Mouse (Mus musculus): ENCODE measurements at regions not wholly inside any gene's neighbourhood (a gene's known extent, or its start where the extent isn't known, plus 50 kb on each side); places are given as distances from the start of the nearest gene placed in this dataset.

DNA sequence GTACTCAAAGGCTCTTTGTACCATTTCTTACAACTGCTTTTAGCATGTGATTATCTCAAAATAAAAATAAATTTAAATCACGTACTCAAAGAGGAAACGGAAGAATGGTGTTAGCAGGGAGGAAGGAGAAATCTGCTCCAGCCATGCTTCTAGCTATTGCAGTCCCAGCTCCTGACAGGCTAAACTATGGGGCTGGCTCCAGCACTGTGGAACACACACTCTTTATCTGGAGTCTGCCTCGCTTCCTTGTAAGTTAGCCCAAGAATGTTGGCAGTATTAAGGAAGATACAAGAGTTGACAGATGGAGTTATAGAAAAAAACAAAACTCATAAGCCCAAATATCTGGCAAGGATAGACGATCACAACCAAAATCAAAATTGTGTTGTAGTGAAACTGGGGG, 161.5 kb upstream of the AI593442 start:
- DNase-seq (ENCODE audit: low spot score in 2 of 2), result no peak

DNA sequence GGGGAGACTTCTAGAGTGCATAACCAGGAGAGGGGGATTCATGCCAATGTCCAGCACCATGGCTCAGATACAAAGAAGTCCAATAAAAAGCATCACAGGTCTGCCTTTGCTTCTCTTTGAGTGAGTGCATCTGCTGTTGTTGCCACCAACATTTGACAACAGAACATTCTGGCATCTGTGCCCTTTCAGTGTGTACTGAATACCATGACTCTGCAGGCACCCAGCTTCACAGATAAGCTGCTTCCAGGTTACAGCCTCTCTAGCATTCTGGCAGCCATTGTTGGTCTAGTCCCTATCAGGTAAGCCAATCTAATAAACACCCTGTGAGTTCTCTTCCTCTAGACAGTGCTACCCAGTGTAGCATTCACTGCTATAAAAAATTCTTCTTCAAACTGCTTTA, 160.4 kb upstream of the AI593442 start:
- no peak for DNase-seq (ENCODE audit: low spot score in 2 of 2)

DNA sequence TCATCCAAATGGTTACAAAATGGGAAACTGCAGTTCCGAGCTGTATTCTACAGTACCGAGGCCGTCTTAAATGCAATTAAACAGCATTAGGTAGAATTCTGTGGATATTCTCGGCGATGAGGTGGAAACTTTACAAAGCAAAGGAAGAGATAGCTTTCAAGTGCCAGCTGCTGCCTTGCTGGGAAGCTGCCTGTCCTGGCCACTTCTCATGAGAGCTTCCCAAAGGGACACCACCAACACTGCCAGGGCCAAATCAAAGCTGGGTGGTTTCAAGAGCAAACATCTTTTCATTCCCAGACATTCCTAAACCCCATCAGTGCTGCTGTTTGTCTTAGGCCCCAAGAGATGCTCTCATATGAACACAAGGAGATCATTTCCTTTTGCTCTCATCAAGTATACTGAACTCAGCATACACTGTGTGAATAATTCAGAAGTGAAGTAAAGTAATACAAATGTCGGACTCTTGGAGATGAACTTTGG, 156.6 kb upstream of the AI593442 start:
- no peak for DNase-seq (ENCODE audit: low spot score in 2 of 2)

DNA sequence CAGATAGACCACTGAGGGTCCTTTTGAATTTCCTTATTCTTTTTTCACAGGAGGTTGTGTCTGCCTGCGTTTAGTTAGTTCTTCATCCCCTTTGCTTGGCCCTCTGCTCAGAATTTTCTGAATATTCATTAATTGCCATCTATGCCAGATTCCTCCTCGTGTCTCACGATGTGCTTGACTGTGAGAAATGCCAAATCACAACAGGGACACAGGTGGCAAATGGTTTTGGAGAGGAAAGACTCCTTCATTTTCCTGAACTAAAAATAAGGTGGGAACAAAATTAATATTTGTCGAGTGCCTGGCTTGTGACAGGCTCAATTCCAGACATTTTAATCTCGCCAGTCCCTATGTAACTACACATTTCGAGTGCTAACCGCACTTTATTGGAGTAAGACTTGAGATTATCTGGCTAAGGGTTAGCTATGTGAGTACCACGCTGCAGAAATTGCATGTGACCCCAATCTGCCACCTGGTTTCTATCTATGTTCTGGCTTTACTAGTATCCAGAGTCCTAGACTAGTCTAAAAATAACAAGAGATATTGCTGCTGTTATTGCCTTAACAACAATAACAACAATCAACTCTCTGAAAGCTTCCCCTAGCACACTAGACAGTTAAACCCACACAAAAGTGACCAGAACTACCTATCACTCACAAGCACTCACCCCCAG, 156.0 kb upstream of the AI593442 start:
- DNase-seq (ENCODE audit: low spot score in 2 of 2), result no peak

DNA sequence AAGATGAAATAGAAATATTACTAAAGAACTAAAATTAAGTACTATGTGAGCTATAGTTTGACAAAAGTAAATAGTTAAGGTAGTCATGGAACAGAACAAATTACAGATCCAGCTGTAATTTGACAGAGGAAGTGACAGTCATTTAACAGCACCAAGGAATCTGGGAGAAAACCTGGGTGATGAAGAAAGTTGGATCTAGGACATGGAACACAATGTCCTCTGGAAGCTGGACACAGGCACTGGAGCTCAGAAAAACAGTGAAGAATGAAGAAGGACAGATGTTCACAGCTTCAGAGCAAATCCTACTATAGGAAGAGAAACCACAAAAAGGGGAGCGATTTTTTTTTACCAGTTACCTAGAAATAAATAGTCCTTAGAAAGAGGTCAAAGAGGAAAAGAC, 147.2 kb upstream of the AI593442 start:
- no peak for DNase-seq (ENCODE audit: low spot score in 2 of 2)

DNA sequence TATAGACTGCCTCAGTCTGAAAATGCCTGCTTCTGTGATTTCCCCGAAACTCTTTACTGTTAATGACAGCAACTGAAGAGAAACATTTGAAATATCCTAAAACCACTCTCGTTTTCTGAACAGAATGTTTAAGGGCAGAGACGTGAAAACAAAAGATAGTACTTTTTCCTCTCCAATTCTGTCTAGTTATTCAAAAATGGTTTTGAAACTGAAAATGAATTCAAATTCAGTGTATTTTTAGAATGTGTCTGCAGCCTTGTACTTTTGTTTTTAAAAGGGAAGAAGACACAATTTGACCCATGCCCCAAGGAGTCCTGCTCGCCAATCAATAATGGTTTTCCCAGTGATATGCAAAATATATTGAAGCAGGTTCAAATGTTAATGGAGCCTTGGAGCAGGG, 136.7 kb upstream of the AI593442 start:
- no peak for DNase-seq (ENCODE audit: low spot score in 2 of 2)

DNA sequence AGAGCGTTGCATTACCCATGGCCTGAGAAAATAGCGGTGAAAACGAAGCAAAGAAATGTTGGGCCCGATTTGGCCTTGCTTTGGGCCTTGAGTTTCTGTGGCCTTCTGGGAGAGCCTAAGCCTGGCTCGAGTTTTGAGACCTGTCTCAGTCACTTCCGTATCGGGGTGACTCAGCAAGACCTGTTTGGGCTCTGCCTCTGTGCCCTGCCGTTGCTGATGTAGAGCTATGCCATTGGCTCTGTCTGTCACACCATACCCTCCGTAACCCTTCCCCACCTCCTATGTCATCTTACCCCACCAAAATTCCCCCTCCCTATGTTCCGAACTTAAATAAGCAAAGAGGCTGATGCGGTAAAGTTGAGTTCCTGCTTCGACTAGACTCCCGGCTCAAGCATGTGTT, 123.4 kb upstream of the AI593442 start:
- no peak for DNase-seq (ENCODE audit: low spot score in 2 of 2)

DNA sequence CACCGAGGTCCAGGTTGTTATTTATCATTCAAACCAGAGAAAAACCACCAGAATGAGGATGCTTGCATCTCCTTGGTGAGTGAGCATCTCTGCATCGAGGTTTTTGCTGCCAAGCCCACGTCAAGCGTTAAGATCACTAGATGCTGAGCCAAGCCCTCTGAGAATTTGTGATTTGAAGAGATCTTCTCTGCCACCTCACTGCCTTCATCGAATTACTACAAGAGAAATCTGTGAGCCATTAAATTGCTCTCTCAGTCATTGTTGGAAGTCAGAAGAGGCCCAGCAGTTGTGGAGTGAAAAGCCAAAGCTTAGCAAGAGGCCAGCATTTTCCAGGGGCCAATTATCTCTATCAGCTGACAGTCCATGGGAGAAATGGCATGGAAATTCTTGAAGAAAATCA, 122.2 kb upstream of the AI593442 start:
- DNase-seq (ENCODE audit: low spot score in 2 of 2), result no peak

DNA sequence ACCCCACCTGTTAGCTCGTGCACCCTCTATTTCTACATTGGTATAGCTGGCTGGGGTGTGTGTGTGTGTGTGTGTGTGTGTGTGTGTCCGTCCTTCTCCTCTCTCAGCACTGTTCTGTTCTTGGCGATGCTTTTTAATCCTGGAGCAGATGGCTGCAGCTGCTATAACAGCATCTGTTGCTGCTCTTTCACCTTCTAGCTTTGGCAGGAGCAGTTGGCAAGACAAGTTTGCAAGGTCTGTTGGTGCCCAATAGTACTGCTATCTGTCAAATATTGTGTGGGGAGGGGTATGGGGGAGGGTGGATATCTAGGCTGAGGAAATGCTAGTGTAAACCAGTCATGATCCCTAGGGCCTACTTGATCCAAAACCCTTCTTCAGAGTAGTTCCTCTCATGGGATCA, 120.9 kb upstream of the AI593442 start:
- no peak for DNase-seq (ENCODE audit: low spot score in 2 of 2)

DNA sequence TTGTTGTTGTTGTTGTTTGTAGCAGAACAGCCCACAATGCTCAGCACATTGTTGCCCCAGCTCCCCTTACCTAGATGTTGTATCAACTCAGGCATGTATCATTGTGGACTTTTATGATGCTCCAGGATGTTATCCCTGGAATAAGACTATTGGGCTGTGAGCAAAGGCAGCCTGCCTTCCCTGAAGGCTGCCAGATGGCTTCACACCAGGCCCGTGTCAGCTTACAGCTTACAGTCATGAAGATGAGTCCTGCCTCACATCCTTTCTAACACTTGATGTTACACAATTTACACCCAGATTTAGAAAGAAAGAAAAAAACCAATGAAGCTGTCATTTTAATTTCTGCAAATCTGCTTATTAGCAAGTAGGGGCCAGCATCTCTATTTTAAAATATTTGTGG, 113.0 kb upstream of the AI593442 start:
- peak; percentile 33 to 42 for DNase-seq (ENCODE audit: low spot score in 2 of 2)

DNA sequence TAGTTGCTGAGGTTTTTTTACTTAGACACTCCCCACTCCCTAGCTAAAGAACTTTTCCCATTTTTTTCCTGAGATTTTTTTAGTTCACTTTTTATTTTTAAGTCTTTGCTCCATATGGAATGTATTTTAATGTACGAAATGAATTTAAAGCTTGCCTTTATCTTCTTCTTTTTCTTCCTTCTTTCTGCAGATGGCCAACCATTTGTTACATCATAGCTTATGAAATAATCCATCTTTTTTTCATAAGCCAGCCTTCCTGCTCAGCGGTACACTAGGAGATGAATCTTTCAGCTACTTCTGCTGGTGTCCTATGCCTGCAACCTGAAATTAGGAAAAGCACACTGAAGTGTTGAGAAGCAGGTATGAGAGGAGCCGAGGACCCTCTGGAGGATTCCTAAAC, 102.9 kb upstream of the AI593442 start:
- no peak for DNase-seq (ENCODE audit: low spot score in 2 of 2)

DNA sequence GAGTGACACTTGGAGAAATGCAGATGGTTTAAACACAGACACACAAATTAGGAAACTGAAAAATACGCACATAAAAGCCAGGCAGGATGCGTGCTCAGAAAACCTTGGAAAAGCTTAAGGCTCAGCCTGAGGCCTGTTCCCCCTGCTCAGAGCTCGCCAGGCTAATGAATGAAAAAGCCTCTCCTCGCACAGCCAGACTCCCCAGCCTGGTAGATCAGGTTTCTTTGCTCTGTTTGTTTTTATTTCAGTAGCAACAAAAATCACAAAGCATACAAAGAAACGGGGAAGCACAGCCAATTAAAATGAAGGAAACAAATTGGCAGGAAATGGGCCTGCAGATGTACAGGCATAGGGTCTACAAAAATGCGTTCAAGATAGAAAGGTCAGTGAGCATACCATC, 97.0 kb upstream of the AI593442 start:
- no peak for DNase-seq (ENCODE audit: low spot score in 2 of 2)

DNA sequence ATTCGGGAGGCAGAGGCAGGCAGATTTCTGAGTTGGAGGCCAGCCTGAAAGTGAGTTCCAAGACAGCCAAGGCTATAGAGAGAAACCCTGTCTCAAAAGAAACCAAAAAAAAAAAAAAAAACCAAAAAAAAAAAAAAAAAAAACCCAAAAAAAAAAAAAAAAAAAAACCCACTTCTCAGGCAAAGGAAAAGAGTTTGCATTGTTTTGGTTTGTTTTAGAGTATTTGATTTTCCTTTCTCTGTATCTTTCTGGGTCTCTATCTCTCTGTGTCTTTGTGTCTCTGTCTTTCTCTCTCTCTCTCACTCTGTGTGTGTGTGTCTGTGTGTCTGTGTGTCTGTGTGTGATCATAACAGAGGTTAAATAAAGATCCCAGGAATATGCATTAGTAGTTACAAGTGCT, 95.7 kb upstream of the AI593442 start:
- DNase-seq (ENCODE audit: low spot score in 2 of 2), result no peak

DNA sequence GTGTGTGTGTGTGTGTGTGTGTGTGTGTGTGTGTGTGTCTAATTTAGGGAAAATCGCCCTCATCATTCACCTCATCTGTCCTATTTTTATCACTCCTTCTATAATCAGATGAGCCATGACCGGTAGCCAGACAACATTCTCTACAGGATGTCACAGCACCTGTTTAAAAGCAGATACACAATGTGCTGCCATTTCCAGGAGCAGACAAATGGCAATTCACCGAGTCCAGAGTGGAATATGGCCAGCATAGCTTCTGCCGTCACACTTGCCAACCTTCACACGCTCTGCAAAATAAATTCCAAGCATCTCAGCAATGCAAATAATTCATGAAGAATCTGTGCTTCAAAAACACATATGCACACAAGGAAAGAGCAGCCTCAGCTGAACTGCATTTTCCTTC, 88.5 kb upstream of the AI593442 start:
- no peak for DNase-seq (ENCODE audit: low spot score in 2 of 2)

DNA sequence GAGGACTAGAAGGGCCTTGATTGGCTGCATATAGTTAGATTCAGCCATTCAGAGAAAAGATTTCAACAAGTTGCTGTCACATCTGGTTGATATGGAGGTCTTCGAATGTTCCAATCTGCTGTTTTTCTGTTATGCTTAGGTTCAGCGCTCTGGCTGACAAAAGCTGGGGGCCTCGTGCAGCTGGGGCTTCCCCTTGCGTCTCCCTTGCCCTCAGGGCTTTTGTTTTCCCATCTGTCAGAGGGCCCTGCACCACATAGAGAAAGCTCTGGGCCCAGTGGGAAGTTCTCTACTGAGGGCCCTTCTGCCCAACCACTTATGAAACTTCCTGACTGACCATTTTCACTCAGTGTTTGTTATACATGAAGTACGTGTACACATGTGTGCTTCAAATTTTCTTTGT, 86.2 kb upstream of the AI593442 start:
- DNase-seq (ENCODE audit: low spot score in 2 of 2), result no peak

DNA sequence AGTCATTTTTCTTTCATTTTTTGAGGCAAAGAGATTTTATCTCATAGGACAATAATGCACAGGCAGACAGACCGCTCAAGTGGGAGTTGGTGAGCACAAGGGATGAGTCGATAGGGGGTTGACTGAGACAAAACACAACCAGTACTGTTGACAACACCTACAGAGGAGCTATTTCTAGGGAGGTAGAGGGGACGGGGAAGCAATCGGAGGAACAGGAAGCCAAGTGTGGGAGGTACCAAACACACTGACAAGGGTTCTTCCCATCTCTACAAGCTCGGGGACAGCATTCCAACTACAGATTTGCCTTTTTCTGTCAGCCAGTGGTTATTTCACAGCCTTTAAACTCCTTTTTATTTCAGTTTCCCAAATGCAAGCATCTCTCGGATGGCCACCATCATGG, 83.3 kb upstream of the AI593442 start:
- peak; percentile 63 to 68 for DNase-seq (ENCODE audit: low spot score in 2 of 2)

DNA sequence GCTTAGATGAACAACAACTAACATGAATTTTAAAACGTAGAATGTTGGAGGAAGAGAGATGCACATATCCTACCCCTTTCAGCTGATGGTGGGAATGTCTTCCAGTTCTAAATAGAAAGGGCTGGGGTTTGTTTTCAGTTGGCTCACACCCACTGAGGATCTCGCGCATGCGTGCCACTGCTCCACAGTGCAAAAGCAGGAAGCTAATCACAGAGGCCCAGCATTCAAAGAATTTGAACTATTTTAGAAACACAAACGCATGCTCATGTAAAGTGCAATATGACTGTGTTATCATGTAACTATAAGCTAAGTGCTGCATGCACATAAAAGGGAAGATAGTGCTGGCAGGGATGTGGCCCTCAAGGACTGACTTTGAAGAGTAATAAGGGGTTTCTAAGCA, 81.7 kb upstream of the AI593442 start:
- DNase-seq (ENCODE audit: low spot score in 2 of 2), result no peak

DNA sequence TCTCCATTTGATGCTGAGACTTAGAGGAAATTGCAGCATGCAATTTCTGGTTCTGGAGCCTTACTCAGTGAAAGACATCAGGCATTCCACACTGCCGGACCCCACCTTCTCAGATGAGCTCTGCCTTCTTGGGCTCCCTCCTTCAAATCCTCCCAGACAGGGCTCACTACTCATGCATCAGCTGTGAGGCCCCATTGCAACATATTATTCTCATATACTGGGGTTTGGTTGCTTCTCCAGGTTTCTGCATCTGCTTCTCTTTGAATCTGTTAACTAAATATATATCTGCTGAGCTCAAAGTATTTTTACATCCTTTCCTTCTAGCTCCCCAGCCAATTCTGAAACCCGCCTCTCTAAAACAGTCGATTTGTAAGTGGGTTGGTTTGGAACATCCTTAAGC, 68.8 kb upstream of the AI593442 start:
- peak; percentile 34 to 48 for DNase-seq (ENCODE audit: low spot score in 2 of 2)

DNA sequence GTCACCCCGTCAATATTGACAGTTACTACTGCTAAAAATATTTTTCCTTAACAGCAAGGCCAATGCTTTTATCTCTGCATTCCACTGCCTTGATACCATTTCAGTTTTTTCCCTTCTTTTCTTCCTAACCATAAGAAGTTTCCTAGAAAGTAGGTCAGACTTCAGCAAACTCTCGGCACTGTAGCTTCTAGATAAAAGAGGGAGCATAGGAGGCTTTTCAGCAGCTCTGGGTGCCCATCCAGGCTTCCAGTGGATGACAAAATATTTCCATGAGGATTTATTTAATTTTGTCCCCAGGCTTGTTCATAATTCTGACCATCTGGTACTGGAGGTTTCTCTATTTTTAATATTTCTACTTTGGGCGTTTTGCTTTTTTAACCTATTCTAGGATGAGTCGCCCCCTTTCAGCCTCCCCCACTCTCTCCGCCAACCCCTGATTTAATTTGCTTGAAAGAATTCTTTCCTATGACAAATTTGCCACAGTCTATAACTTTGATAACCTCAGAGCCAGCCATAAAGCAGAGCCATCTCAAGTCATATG, 59.0 kb upstream of the AI593442 start:
- peak; percentile 29 to 37 for DNase-seq (ENCODE audit: low spot score in 2 of 2)
